ENCODE assay signal across 8 mouse cellular contexts in genomic region chr19:45783933-45784576, GRCm38 (mm10). TPM values are rescaled to one million over a fixed set of nuclear protein-coding genes. Genes with fewer than 3 reads are reported as not detected.
DNase-seq lines count a peak whose midpoint lies in the region; ATAC-seq and TF ChIP-seq lines count a peak whose summit lies in the region.

No protein-coding gene starts in this region.

- peaks cover 10% of the 10 kb centered on the region for H3K36me3 ChIP-seq in kidney, embryonic 14.5 days (ENCODE audit: control insufficient read depth, insufficient read depth, low read length)
- no peaks in the 10 kb centered on the region for H3K36me3 ChIP-seq in embryonic facial prominence, embryonic 11.5 days (replicated peaks; ENCODE audit: control insufficient read depth, insufficient read depth, low read depth, low read length)
- peaks cover 3% of the 10 kb centered on the region; the same call in 1 of the 2 replicates for H3K36me3 ChIP-seq in hindbrain, postnatal 0 days (ENCODE audit: insufficient read depth, low read length)
- H3K36me3 ChIP-seq in midbrain, embryonic 14.5 days (ENCODE audit: control insufficient read depth, insufficient read depth, low read length), result peaks cover 11% of the 10 kb centered on the region

- no peaks in the 10 kb centered on the region for H3K9me3 ChIP-seq in kidney, embryonic 14.5 days (ENCODE audit: control insufficient read depth, low read length)
- H3K9me3 ChIP-seq in embryonic facial prominence, embryonic 11.5 days (replicated peaks; ENCODE audit: control insufficient read depth, low read length), result no peaks in the 10 kb centered on the region
- no peaks in the 10 kb centered on the region for H3K9me3 ChIP-seq in hindbrain, postnatal 0 days (ENCODE audit: low read length)
- no peaks in the 10 kb centered on the region for H3K9me3 ChIP-seq in midbrain, embryonic 14.5 days (ENCODE audit: control insufficient read depth, low read length)

- peaks cover 14% of the 10 kb centered on the region for H3K4me1 ChIP-seq in kidney, embryonic 14.5 days (ENCODE audit: control insufficient read depth, insufficient read depth, low read length)
- H3K4me1 ChIP-seq in embryonic facial prominence, embryonic 11.5 days (ENCODE audit: control insufficient read depth, insufficient read depth, low read length), result no peaks in the 10 kb centered on the region
- H3K4me1 ChIP-seq in hindbrain, postnatal 0 days (ENCODE audit: insufficient read depth, low read length), result 0 out of 2 replicates have a peak, but pooled peaks cover 11% of the 10 kb centered on the region
- H3K4me1 ChIP-seq in midbrain, embryonic 14.5 days (ENCODE audit: control insufficient read depth, insufficient read depth, low read length), result peaks cover 24% of the 10 kb centered on the region

- peak overlapping the region; percentile 65; the same call in 1 of the 2 replicates for H3K27ac ChIP-seq in kidney, embryonic 14.5 days (ENCODE audit: low read depth, low read length)
- H3K27ac ChIP-seq in embryonic facial prominence, embryonic 11.5 days (replicated peaks; ENCODE audit: low read depth, low read length), result 0 out of 2 replicates have a peak overlapping the region, but pooled peaks have one; percentile 16
- peak overlapping the region; percentile 99 for H3K27ac ChIP-seq in hindbrain, postnatal 0 days
- H3K27ac ChIP-seq in midbrain, embryonic 14.5 days (replicated peaks; ENCODE audit: low read depth, low read length), result no peak overlapping the region; the same call in 1 of the 2 replicates

- peak overlapping the region; percentile 70 for H3K4me2 ChIP-seq in kidney, embryonic 14.5 days (replicated peaks; ENCODE audit: low read depth, low read length)
- peak overlapping the region; percentile 41 for H3K4me2 ChIP-seq in embryonic facial prominence, embryonic 11.5 days (ENCODE audit: low read depth, low read length)
- peak overlapping the region; percentile 62 for H3K4me2 ChIP-seq in hindbrain, postnatal 0 days (ENCODE audit: low read depth, low read length)
- peak overlapping the region; percentile 56 for H3K4me2 ChIP-seq in midbrain, embryonic 14.5 days (ENCODE audit: low read length)

- H3K27me3 ChIP-seq in kidney, embryonic 14.5 days (ENCODE audit: control insufficient read depth, insufficient read depth, low read length), result no peaks in the 10 kb centered on the region
- no peaks in the 10 kb centered on the region for H3K27me3 ChIP-seq in embryonic facial prominence, embryonic 11.5 days (ENCODE audit: control insufficient read depth, insufficient read depth, low read length)
- H3K27me3 ChIP-seq in hindbrain, postnatal 0 days (ENCODE audit: insufficient read depth, low read length), result no peaks in the 10 kb centered on the region
- H3K27me3 ChIP-seq in midbrain, embryonic 14.5 days (ENCODE audit: control insufficient read depth, insufficient read depth, low read length), result no peaks in the 10 kb centered on the region

- no peak for ATAC-seq in kidney, embryonic 14.5 days (ENCODE audit: low FRiP score, low TSS enrichment)
- no peak for ATAC-seq in embryonic facial prominence, embryonic 11.5 days (replicated peaks; ENCODE audit: insufficient number of reproducible peaks, low FRiP score, low TSS enrichment, low read depth)
- no peak for ATAC-seq in hindbrain, postnatal 0 days
- no peak for ATAC-seq in midbrain, embryonic 14.5 days (ENCODE audit: low FRiP score, low TSS enrichment)

- H3K9ac ChIP-seq in kidney, embryonic 14.5 days (ENCODE audit: low read depth, low read length), result peak overlapping the region; percentile 86
- H3K9ac ChIP-seq in embryonic facial prominence, embryonic 11.5 days (replicated peaks; ENCODE audit: low read length), result peak overlapping the region; percentile 52
- H3K9ac ChIP-seq in hindbrain, postnatal 0 days (replicated peaks; ENCODE audit: low read length), result no peak overlapping the region
- H3K9ac ChIP-seq in midbrain, embryonic 14.5 days (replicated peaks; ENCODE audit: low read length), result no peak overlapping the region

- no peak for TF ChIP-seq CTCF in hindbrain, postnatal 0 days (IDR thresholded peaks at IDR 0.05; ENCODE audit: low read depth)

- DNase-seq in kidney, postnatal 10 days, result no peak
- DNase-seq in embryonic facial prominence, embryonic 11.5 days (ENCODE audit: low spot score), result no peak
- no peak for DNase-seq in hindbrain, postnatal 0 days (ENCODE audit: low spot score)
- DNase-seq in midbrain, embryonic 14.5 days, result no peak
- DNase-seq in right cerebral cortex, adult 18-20 months, result no peak
- no peak for DNase-seq in adrenal gland, adult (ENCODE audit: inconsistent age in 2 of 2, low spot score in 1 of 2)
- no peak for DNase-seq in kidney, adult 9 months

- H3K4me3 ChIP-seq in kidney, embryonic 14.5 days (ENCODE audit: low read length), result peak overlapping the region; percentile 76
- peak overlapping the region; percentile 69 for H3K4me3 ChIP-seq in embryonic facial prominence, embryonic 11.5 days (ENCODE audit: low read depth, low read length)
- peak overlapping the region; percentile 83 for H3K4me3 ChIP-seq in hindbrain, postnatal 0 days (ENCODE audit: low read length)
- H3K4me3 ChIP-seq in midbrain, embryonic 14.5 days (replicated peaks; ENCODE audit: low read depth, low read length), result peak overlapping the region; percentile 100

- WGBS in kidney, embryonic 14.5 days, result 28% methylated on average over 17 of the region's 17 CpGs
- 30% methylated on average over 17 of the region's 17 CpGs for whole genome bisulfite sequencing in embryonic facial prominence, embryonic 11.5 days
- WGBS in hindbrain, postnatal 0 days, result 38% methylated on average over 17 of the region's 17 CpGs
- WGBS in midbrain, embryonic 14.5 days, result 36% methylated on average over 17 of the region's 17 CpGs

RNA-seq across cellular contexts. Expression of gene Mgea5, which starts 0.4 kb away (rescaled TPM):
- polyA plus RNA-seq in kidney, embryonic 14.5 days (2014; fragmentation: Nextera tagmentation; extraction: Ambion mirVana), result 46.3 and 67.8 TPM in 2 replicates
- polyA plus RNA-seq in embryonic facial prominence, embryonic 11.5 days (2014; fragmentation: Nextera tagmentation; extraction: Ambion mirVana), result 58.7 and 58.8 TPM in 2 replicates
- total RNA-seq in hindbrain, postnatal 0 days (2014; rRNA removed), result 135 and 154 TPM in 2 replicates
- 74.2 and 78.0 TPM in 2 replicates for polyA plus RNA-seq in hindbrain, postnatal 0 days (2015; fragmentation: Nextera tagmentation; extraction: Ambion mirVana)
- polyA plus RNA-seq in midbrain, embryonic 14.5 days (2014; fragmentation: Nextera tagmentation; extraction: Ambion mirVana), result 95.8 and 118 TPM in 2 replicates

RNA-seq across cellular contexts. Expression of gene Kcnip2, which starts 31.8 kb away (rescaled TPM):
- 1.4 and 2.0 TPM in 2 replicates for polyA plus RNA-seq in kidney, embryonic 14.5 days (2014; fragmentation: Nextera tagmentation; extraction: Ambion mirVana)
- 1.3 TPM in 2 replicates for polyA plus RNA-seq in embryonic facial prominence, embryonic 11.5 days (2014; fragmentation: Nextera tagmentation; extraction: Ambion mirVana)
- 17.8 and 30.3 TPM in 2 replicates for total RNA-seq in hindbrain, postnatal 0 days (2014; rRNA removed)
- 16.5 and 17.8 TPM in 2 replicates for polyA plus RNA-seq in hindbrain, postnatal 0 days (2015; fragmentation: Nextera tagmentation; extraction: Ambion mirVana)
- 3.9 and 5.0 TPM in 2 replicates for polyA plus RNA-seq in midbrain, embryonic 14.5 days (2014; fragmentation: Nextera tagmentation; extraction: Ambion mirVana)

RNA-seq across cellular contexts. Expression of gene Npm3, which starts 34.7 kb away (rescaled TPM):
- 21.4 and 111 TPM in 2 replicates for polyA plus RNA-seq in kidney, embryonic 14.5 days (2014; fragmentation: Nextera tagmentation; extraction: Ambion mirVana)
- polyA plus RNA-seq in embryonic facial prominence, embryonic 11.5 days (2014; fragmentation: Nextera tagmentation; extraction: Ambion mirVana), result 15.2 and 17.2 TPM in 2 replicates
- total RNA-seq in hindbrain, postnatal 0 days (2014; rRNA removed), result 23.6 and 35.7 TPM in 2 replicates
- 5.6 and 8.1 TPM in 2 replicates for polyA plus RNA-seq in hindbrain, postnatal 0 days (2015; fragmentation: Nextera tagmentation; extraction: Ambion mirVana)
- 7.6 and 26.4 TPM in 2 replicates for polyA plus RNA-seq in midbrain, embryonic 14.5 days (2014; fragmentation: Nextera tagmentation; extraction: Ambion mirVana)

RNA-seq across cellular contexts. Expression of gene Fgf8, which starts 41.3 kb away (rescaled TPM):
- 25.1 and 29.3 TPM in 2 replicates for polyA plus RNA-seq in kidney, embryonic 14.5 days (2014; fragmentation: Nextera tagmentation; extraction: Ambion mirVana)
- polyA plus RNA-seq in embryonic facial prominence, embryonic 11.5 days (2014; fragmentation: Nextera tagmentation; extraction: Ambion mirVana), result 17.7 and 20.5 TPM in 2 replicates
- 1.8 and 2.6 TPM in 2 replicates for total RNA-seq in hindbrain, postnatal 0 days (2014; rRNA removed)
- 1.1 and 1.3 TPM in 2 replicates for polyA plus RNA-seq in hindbrain, postnatal 0 days (2015; fragmentation: Nextera tagmentation; extraction: Ambion mirVana)
- 0.18 and 0.54 TPM in 2 replicates for polyA plus RNA-seq in midbrain, embryonic 14.5 days (2014; fragmentation: Nextera tagmentation; extraction: Ambion mirVana)

Comparison
In these comparisons a context has a peak if more than half of its experiments do, and no peak if none do; other contexts are left out.
1. H3K9ac ChIP-seq: peak in kidney, embryonic 14.5 days (single experiment) and embryonic facial prominence, embryonic 11.5 days (single experiment); none in hindbrain, postnatal 0 days (single experiment) and midbrain, embryonic 14.5 days (single experiment).
2. Peak in every context shown above with its lines, with median percentiles within 50 percentile points of each other: H3K4me2 ChIP-seq and H3K4me3 ChIP-seq.